Mouse (Mus musculus) right cerebral cortex, postnatal 4 days (tissue): ENCODE measurements around the gene Sh3bp4.

Experiments used
- DNase-seq: peaks from one replicate; pipeline ENCODE4 v3.0.0-alpha.2; 2022

Sh3bp4 gene

DNA sequence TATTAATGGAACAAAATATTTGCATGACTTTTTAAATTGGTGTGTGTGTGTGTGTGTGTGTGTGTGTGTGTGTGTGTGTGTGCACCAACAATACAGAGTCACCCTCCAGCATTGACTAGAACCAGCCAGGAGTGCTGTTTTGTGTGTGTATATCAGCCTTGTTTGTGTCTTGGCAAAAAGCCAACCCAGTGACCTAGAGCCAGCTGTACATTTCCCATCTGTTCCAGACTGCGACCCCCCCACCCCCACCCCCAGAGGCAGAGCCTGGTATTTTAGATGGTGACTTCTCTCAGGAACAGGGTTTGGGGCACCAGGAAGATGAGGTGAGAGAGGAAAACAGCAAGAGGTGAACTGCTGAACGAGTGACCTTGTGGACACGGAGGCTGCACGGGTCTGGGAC lies 24.2 kb downstream of the Sh3bp4 start:
- no peak for DNase-seq

DNA sequence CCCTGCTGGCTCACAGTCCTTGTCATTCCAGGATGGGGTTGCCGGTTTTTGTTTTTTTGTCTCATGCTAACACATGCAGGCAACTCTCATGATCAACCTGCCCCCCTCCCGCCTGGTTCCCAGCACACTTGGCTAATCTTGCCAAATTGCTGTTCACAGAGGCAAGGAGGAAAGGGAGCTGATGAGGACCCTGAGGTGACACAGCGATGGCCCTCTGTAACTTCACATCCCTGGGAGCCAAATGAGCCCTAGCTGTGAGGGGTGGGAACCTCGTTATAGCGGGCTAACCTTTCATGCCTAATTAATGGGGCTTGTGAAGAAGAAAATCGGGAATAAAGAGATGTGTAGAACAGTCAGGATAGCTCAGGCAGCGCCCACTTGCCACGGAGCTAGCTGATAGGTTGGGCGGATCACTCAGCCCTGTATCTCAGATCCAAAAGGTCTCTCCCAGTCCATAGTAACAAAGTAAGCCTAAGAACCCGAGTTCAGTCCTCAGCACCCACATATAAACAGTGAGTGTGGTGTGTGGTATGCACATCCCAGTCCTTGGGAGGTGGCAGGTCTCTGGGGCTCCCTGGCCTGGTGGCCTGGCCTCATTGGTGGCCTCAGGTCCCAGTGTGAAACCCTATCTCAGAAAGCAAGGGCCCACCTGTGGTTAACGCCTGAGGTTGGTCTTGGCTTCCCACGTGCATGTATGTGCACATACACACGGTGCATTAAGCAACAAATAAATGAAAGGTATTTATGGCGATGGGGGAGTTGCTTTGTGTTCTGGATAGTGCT lies 25.6 kb downstream of the Sh3bp4 start:
- no peak for DNase-seq

DNA sequence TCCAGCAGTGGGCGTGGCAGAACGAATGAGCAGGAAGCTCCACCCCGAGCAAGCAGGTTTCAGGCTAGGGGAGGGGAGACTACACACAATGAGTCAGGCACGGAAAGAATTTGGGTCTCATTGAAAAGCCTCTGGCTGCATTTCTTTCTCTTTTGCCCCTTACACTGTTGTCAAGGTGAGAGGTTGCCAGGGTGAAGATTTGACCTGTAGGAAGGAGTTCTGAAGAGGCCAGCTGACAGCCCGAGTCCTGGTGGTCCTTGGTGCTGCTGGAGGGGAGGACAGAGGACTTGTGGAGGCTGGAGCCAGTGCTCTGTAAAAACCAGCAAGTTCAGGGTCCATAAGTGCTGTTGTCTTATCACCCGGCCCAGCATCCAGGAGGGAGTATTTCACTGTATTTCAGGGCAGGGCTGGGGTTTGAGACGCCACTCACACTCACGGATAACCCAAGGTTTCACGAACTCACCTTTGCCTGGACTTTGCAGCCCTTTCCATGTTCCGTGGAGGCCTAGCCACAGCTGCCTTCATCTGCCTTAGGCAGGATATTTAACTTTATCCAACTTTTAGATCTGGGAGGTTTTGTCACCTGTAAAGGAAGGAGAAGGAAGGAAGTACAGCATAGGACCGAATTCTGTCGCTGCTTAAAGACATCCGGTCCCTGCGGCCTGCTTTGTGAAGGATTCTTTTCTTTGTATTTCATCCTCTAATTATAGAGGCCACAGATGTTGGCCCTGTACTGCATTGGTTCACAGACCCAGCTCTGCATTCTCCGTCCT lies 32.2 kb downstream of the Sh3bp4 start:
- DNase-seq, result no peak

DNA sequence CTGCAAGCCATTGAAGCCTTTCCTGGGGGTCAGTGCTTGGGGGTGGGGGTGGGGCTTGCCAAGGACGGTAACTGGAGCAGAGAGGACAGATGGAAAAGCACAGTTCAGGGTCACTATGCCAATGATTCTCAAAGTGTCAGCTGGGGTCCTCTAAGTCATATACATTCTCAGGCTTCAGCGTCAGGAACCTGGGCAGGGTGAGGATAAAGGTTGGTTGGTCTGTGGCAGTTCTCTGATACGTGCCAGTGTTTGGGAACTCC lies 32.7 kb downstream of the Sh3bp4 start:
- DNase-seq, result no peak

DNA sequence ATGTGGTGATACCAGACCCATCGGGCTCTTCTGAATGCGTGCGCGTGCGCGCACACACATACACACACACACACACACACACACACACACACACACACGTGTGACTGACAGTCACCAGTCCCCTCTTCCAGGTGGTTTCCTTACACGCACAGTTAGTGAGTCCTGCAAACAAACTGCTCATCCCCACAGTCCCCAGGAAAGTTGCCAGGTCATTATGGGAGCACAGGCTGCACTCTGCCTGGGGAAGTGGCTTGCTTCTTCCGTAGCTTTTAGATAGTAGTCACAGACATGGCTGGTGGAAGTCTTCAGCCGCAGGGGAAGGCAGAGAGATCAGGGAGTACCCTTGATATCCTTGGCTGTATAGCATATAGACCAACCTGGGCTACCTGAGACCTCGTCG lies 33.3 kb downstream of the Sh3bp4 start:
- DNase-seq, result no peak

DNA sequence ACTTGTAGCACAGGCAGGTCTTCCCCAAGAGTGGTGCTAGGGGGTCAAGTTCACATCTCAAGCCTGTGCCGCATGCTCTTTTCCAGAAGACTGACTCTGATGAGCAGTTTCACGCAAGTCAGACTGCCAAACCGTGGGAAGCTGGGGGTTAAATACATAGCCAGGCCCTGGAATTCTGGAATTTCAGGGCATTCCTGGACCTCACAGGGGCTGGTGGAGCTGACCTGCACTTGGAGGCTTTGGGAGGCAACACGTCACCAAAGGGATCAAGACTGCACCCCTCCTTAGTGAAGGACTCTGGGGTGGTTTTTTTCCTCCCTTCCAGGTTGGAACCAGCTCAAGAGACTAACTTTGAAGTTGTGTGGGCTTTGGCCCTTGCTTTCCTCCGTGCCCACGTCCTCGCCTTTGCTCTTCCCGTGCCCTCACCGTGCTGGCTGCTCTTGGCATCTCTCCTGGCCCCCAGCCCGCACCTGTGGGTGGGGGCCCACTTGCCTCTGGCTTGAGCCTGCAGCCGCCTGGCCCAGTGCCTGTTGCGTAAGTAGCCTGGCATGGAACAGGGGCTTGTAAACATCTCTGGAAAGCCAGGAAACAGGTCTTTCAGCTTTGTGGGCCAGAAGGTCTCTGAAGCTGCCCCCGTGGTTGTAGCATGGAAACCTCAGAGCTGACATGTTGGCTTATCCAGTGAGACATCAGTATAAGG lies 34.0 kb downstream of the Sh3bp4 start:
- peak; percentile 21 for DNase-seq

DNA sequence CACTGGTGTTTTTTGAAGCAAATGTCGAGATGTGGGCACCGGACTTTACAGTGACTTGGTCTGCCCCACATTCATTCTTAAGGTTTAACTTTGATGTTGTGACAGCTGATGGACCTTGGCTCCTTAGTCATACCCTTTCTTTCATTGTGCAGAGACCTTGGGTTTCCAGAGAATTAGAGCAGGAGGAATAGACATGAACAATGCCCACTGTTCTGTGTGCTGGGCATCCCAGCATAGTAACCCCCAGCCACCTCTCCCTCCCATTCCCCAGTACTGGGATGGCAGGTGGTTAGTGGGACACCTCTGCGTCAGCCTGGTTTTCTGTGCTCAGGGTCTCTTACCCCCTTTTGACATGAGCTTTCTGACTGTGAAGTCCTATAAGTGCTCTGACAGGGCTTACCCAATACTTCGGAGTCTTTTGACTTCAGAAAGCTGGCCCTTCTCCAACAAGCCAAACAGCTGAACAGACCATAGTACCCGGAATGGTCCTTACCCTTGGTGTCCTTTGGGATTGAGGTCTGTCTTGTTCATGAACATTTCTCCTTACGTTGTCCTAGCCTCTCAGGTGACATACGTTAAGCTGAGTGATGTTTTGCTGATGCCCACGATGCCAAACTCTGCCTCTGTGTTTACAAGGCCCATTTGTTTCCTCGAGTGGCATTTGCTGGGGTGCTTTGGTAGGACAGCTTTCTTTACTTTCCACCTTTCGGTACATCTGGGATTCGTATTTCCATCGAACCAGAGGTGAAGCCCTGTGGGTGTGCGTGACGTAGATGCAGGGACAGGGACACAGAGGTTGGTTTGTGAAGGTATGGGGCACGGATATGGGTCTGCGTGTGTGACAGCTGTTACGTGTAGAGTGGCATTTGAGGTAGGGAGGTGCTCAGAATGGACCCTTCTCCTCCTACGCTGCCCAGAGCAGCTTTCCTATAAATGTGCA lies 35.9 kb downstream of the Sh3bp4 start:
- no peak for DNase-seq

DNA sequence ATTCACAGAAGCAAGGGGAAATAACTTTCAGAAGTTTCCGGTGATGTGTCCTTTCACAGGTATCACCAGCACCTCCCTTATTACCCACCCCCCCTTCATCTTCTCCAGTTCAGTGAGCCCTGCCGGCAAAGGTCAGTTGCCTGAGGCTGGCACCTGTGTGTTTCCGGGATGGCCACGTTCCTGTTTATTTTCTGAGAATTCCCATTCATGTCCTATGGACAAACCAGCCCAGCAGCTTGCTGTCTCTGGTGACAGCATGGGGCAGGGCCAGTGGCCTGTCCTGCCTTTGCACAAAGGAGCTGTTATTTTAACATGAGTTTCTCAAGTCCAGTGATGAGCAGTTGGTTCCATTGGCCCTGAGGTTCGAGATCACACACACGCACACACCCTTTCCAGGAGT lies 37.3 kb downstream of the Sh3bp4 start:
- DNase-seq, result no peak

DNA sequence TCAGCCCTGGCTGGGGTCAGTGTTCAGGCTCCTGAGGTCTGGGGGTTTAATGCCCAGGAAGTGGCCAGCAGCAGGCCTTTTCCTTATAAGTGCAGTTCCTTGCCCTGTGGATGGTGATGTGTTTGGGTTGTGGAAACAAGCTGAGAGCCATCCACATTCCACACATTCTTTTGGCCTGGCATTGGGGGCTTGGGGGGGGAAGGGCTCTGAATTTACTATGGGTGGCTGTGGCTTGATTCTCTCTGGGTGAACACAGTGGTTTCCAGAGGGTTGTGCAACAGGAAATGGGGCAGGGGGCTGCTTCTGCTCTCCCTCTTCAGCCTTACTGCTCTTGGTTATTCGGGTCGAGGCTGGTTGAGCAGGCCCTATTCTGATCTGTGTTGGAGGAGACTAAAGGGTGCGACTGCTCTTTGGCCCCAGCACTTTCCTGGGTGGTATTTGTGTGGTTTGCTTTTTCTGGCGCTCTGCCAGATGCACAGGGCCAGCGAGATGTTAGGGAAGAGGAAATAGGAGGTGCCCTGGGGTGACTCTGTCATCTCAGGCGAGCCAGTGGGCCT lies 38.2 kb downstream of the Sh3bp4 start:
- no peak for DNase-seq

DNA sequence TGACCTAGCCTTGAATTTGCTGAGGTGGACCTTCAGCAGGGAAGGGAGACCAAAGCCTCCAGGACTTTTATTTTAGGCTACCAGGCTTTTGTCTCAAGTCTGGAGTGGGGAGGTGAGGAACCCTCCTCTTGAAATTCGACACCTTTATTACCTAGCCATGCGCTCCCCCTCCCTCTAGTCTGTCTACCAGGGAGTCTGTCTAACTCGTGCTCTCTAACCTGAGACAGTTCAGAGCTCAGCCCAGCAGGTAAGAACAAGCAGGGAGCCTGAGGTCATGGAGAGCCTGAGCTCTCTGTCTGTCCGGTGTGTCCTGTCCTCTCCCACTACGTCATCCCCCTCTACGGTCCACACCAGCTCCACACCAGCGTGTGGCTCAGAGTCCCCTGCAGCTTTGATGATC lies 39.6 kb downstream of the Sh3bp4 start:
- no peak for DNase-seq

DNA sequence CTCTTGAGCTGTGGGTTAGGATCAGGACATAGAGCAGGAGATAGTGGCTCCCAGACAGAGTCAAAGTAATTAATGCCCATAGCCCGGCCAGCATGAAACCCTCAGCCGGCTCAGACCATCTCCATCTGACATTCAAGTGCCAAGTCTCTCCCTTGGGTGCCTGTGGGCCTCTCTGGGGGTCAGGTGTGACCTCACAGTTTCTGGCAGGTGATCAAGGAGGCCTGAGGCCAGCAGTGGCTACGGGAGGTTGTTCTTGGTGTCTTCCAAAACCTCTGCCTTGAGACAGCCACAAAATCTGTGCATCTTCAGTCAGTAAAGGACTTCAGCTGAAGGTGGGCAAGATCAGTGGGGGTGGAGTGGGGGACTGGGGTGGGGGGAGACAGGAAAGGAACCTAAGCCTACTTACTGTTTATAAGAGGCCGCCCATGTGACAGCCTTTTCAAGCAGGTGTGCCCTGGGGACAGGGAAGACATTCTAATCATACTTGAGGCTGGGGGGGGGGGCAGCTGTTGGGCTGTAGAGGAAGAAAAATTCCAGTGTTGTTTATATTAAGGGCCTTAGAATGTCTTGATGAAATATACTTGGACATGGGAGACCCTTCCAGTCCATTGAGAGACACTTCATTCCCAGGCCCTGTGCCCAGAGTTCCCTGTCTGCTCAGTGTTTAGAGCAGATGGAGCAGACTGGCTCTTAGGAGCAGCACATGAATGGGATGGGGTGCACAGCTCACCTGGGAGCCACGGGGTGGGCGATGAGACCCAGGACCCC lies 40.7 kb downstream of the Sh3bp4 start:
- no peak for DNase-seq

DNA sequence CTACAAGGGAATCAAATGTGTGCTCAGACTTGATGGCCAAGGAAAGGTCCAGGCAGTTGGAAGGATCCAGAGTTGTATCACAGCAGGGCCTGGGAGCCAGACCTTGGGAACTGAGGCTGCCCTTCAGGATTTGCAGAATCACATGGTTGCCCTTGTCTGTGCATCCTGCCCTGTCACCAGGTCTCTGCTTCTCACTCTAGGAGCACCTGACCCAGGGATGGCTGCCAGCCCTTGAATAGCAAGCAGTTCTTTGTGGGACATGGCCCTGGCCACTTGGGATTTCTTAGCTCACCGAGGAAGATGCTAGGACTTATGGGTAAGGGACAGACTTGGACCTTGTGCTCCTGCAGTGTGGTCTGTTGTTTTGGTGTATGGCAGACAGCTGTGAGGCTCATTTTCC lies 42.3 kb downstream of the Sh3bp4 start:
- DNase-seq, result no peak

DNA sequence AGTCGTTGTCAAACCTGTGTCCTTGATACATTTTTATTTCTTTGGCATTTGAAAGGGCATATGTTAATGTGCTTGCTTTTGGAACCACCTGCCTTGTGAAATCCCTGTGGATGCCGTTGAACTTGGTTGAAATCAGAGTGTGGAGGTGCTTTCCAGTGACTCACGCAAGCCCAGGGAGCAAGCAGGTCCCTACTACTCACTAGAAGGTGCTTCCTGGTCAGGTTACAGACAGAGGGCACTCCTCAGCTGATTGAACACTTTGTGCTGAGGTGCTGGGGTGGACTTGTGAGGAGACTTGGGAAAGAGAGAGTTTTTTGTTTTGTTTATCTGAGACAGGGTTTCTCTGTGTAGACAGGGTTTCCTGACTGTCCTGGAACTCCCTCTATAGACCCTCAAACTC lies 43.5 kb downstream of the Sh3bp4 start:
- DNase-seq, result no peak

DNA sequence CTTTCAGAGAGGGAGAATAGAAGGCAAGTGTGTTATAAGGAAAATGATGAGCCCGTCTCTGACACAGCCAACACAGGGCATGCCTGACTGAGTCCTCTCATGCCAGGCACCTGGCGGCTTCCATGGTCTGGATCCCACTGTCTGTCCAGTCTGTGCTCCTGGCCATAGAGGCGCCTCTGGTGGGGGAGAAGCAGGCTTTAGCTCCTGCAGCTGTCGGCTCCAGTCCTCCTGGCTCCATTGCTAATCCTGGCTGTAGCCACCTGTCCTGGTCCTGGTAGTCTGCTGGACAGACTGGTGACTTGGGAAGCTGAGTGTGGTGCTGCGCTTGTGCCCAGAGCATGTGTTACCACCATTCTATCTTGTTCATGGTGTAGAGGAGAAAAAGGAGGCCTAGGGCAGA lies 46.8 kb downstream of the Sh3bp4 start:
- DNase-seq, result no peak

DNA sequence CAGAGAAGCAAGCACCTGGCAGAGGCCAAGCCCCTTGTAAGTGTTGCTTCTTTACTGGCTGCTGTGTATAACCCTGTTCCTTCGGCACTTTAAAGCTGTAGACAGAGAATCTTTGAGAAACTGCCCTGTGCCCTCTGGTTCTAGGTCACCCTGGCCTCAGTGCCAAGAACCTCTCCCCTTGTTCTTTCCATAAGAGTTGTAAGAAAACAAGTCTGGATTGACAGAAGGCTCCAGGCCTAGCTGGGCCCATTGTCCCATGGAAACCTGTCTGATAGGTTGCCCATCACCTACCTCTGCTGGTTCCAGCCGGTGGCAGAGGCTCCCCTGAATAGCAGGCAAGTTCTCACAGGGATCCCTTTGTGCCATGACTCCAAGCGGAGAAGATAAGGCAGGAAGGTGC lies 47.9 kb downstream of the Sh3bp4 start:
- DNase-seq, result no peak

DNA sequence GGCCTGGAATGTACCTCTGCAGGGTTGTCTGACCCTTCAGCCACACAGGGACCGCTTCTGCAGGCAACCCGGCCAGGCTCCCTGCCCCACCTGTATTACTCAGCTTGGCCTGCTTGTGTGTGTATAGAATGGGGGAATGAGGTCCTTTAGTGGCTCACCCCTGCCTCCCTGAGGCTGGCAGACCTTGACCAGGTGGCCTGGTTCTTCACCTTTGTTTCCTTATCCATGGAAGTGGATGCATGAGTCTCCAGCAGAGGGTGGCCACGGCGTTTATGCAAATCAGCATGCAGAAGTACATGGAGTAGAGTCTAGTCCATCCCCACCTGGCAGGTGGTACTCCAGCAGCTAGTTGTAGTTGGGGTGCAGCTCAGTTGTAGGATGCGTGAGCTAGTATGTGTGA lies 48.6 kb downstream of the Sh3bp4 start:
- no peak for DNase-seq

DNA sequence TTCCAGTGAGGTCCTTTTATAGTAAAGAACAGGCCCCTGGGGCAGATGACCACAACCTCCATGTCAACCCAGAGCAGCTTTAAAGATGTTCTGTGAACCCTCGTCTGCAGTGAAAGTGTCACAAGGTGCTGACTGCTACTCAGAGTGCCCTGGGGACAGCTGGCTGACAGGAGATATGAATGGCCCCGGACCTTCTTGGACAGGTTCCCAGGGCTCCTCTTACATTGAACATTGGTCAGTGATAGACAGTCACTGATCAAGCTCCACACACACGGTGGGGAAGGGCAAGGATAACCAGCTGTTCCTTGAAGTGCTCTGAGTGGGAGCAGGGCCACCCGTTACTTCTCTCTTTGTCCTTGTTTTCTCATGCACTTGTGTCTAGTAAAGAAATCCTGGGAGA lies 50.1 kb downstream of the Sh3bp4 start:
- DNase-seq, result no peak

DNA sequence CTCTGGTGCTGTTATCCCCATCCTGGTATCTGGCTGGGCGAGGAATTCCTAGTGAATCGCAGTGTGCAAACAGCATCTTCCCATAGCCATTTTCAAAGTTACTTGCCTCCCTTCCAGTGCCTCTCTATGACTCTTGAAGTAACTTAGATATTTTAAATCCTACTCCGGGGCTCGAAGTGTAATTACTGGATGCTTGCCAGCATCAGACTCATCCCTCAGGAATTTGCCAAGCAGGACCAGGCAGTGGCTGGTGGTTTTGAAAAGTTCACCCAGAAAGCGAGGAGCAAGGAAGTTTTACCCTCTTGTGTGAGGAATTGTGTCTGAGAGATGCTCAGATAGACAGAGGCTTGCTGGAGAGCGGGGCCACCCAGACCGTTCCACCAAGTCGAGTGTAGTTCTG lies 51.3 kb downstream of the Sh3bp4 start:
- no peak for DNase-seq

DNA sequence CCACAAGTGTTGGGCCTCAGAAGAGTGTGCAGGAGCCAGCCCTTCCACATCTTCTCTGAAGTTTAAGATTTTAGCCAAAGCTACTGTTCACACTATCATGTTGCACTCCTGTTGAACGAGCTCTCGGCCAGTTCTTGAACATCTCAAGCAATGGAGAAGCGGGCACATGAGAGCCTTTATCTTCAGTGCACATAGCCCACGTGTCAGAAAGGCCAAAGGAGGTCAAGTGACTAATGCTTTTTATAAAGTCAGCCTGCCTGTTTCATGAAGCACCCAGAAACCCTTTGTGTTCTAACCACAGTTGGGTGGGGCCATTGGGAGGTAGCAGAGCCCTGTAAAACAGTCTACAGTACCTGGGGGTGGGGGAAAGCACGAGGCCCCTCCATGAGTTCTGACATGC lies 52.2 kb downstream of the Sh3bp4 start:
- DNase-seq, result no peak

DNA sequence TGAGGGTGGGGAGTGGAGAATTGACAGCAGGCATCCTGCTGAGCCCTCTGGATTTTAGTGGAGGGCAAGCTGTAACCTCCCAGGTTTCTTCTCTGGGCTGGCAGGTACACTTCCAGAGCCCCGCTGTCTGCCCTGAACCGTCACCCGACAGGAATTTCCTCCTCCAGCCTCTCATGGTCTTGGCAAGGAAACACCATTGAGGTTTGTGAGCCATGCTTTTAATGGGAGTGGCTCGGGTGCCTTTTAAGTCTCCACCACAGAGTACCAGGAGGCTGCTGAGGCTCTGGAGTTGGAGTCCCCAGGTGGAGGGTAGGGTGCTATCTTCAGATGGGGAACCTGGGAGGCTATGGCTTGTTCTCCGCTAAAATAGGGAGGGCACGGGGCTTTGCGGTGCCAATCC lies 53.9 kb downstream of the Sh3bp4 start:
- no peak for DNase-seq

DNA sequence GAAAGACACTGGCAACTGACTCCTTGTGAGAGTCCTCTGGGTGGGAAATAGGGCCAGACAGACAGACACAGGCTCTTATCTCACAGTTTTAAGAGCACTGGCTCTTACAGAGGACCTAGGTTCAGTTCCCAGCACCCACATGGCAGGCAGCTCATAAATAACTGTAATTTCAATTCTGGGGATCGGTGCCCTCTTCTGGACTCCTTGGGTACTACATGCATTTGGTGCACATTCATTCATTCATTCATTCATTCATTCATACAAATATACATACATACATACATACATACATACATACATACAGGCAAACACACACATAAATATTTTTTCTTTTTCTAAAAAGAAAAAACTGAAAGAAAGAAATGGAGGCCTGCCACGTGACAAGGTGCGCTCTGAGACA lies 56.9 kb downstream of the Sh3bp4 start:
- no peak for DNase-seq

DNA sequence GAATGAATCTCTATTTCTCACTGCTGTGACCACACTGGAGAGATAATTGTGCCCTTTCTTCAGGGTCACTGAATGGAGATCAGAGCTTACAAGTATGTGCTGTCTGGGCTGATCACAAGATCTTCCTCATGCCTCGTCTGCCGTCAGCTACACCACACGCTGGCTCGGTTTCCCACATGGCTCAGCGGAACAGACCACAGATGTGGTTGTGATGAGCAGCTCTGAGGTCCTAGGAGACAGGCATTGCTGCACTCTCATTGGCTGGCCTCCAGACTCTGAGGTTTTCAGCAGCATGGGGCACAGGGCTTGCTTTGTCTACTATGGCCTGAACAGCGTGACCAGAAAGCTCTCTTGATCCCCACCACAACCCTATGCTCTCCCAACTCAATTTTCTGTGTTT lies 60.2 kb downstream of the Sh3bp4 start:
- DNase-seq, result no peak
